Comparison of ENCODE assay signal across 10 mouse cellular contexts in genomic region chr11:121544755-121545397, GRCm38 (mm10). TPM values are rescaled to one million over a fixed set of nuclear protein-coding genes. Genes with fewer than 3 reads are reported as not detected.
A peak's percentile ranks its signal among the peaks of the same experiment; 100 is the strongest.
DNase-seq lines count a peak whose midpoint lies in the region; ATAC-seq lines count a peak whose summit lies in the region.
"Had no signal": no experiment of that assay in that cellular context is flagged by ENCODE, and none has a peak within 500 bp of the region (broad histone marks: within the 10 kb centered on the region; RNA-seq: fewer than 3 reads in every experiment).

No protein-coding gene starts in this region.

- no peaks in the 10 kb centered on the region for H3K9me3 ChIP-seq in forebrain, embryonic 13.5 days (replicated peaks)
- H3K9me3 ChIP-seq in forebrain, embryonic 15.5 days, result no peaks in the 10 kb centered on the region
- no peaks in the 10 kb centered on the region for H3K9me3 ChIP-seq in embryonic facial prominence, embryonic 15.5 days (replicated peaks)
- no peaks in the 10 kb centered on the region for H3K9me3 ChIP-seq in lung, embryonic 15.5 days
- H3K9me3 ChIP-seq: neural tube, embryonic 12.5 days had no signal

- no peak for ATAC-seq in forebrain, embryonic 13.5 days
- no peak for ATAC-seq in forebrain, embryonic 15.5 days (replicated peaks)
- ATAC-seq in embryonic facial prominence, embryonic 15.5 days (ENCODE audit: insufficient number of reproducible peaks, low FRiP score, low TSS enrichment, low read depth), result peak; percentile 73; the same call in 1 of the 2 replicates
- ATAC-seq in lung, embryonic 15.5 days (ENCODE audit: borderline replicate concordance, extremely low read depth, low FRiP score, low TSS enrichment), result no peak

- H3K4me1 ChIP-seq in forebrain, embryonic 13.5 days, result peaks cover 13% of the 10 kb centered on the region
- peaks cover 16% of the 10 kb centered on the region for H3K4me1 ChIP-seq in forebrain, embryonic 15.5 days
- H3K4me1 ChIP-seq in embryonic facial prominence, embryonic 15.5 days, result peaks cover 42% of the 10 kb centered on the region
- peaks cover 24% of the 10 kb centered on the region for H3K4me1 ChIP-seq in lung, embryonic 15.5 days

- WGBS in forebrain, embryonic 13.5 days, result 86% methylated on average over 7 of the region's 7 CpGs
- WGBS in forebrain, embryonic 15.5 days, result 79% methylated on average over 7 of the region's 7 CpGs
- WGBS in embryonic facial prominence, embryonic 15.5 days, result 44% methylated on average over 7 of the region's 7 CpGs
- WGBS in lung, embryonic 15.5 days, result 37% methylated on average over 7 of the region's 7 CpGs

- peaks cover 26% of the 10 kb centered on the region for H3K36me3 ChIP-seq in forebrain, embryonic 13.5 days (ENCODE audit: poor library complexity, severe bottlenecking)
- no peaks in the 10 kb centered on the region for H3K36me3 ChIP-seq in forebrain, embryonic 15.5 days
- H3K36me3 ChIP-seq in embryonic facial prominence, embryonic 15.5 days, result 0 out of 2 replicates have a peak, but pooled peaks cover 4% of the 10 kb centered on the region
- H3K36me3 ChIP-seq in lung, embryonic 15.5 days, result no peaks in the 10 kb centered on the region

- H3K4me3 ChIP-seq in forebrain, embryonic 13.5 days, result no peak overlapping the region
- H3K4me3 ChIP-seq in forebrain, embryonic 15.5 days, result no peak overlapping the region
- no peak overlapping the region for H3K4me3 ChIP-seq in embryonic facial prominence, embryonic 15.5 days (replicated peaks)
- H3K4me3 ChIP-seq in lung, embryonic 15.5 days, result no peak overlapping the region
- H3K4me3 ChIP-seq: neural tube, embryonic 12.5 days had no signal

- 0 out of 2 replicates have a peak overlapping the region, but pooled peaks have one; percentile 3 for H3K27ac ChIP-seq in forebrain, embryonic 13.5 days
- no peak overlapping the region for H3K27ac ChIP-seq in forebrain, embryonic 15.5 days (replicated peaks)
- H3K27ac ChIP-seq in embryonic facial prominence, embryonic 15.5 days (replicated peaks), result peak overlapping the region; percentile 84
- H3K27ac ChIP-seq in lung, embryonic 15.5 days, result peak overlapping the region; percentile 87
- H3K27ac ChIP-seq: neural tube, embryonic 12.5 days had no signal

- no peaks in the 10 kb centered on the region for H3K27me3 ChIP-seq in forebrain, embryonic 13.5 days
- no peaks in the 10 kb centered on the region for H3K27me3 ChIP-seq in forebrain, embryonic 15.5 days
- no peaks in the 10 kb centered on the region for H3K27me3 ChIP-seq in embryonic facial prominence, embryonic 15.5 days
- no peaks in the 10 kb centered on the region for H3K27me3 ChIP-seq in lung, embryonic 15.5 days
- H3K27me3 ChIP-seq: neural tube, embryonic 12.5 days had no signal

- H3K4me2 ChIP-seq in forebrain, embryonic 13.5 days, result no peak overlapping the region
- no peak overlapping the region for H3K4me2 ChIP-seq in forebrain, embryonic 15.5 days (replicated peaks)
- no peak overlapping the region for H3K4me2 ChIP-seq in embryonic facial prominence, embryonic 15.5 days (replicated peaks)
- H3K4me2 ChIP-seq in lung, embryonic 15.5 days, result no peak overlapping the region
- H3K4me2 ChIP-seq: neural tube, embryonic 12.5 days had no signal

- no peak overlapping the region for H3K9ac ChIP-seq in forebrain, embryonic 13.5 days
- H3K9ac ChIP-seq in forebrain, embryonic 15.5 days (replicated peaks), result no peak overlapping the region
- no peak overlapping the region for H3K9ac ChIP-seq in embryonic facial prominence, embryonic 15.5 days
- H3K9ac ChIP-seq in lung, embryonic 15.5 days, result no peak overlapping the region
- H3K9ac ChIP-seq: neural tube, embryonic 12.5 days had no signal

- DNase-seq in A20 (ENCODE audit: low read depth, low spot score), result peak; percentile 23
- DNase-seq in yolk sac, embryonic 10.5 days (ENCODE audit: low spot score), result no peak
- no peak for DNase-seq in ovary, postnatal 36 days (ENCODE audit: low spot score)
- no peak for DNase-seq in embryo, embryonic 10 days (ENCODE audit: low spot score)
- DNase-seq: heart, adult 18-20 months had no signal

RNA-seq across cellular contexts. Expression of gene Zfp750, which starts 25.7 kb away (rescaled TPM):
- 0.19 and 0.44 TPM in 2 replicates for polyA plus RNA-seq in forebrain, embryonic 13.5 days (2015; fragmentation: Nextera tagmentation; extraction: Ambion mirVana)
- polyA plus RNA-seq in forebrain, embryonic 15.5 days (2015; fragmentation: Nextera tagmentation; extraction: Ambion mirVana), result 0.41 and 0.45 TPM in 2 replicates
- 26.7 and 33.2 TPM in 2 replicates for polyA plus RNA-seq in embryonic facial prominence, embryonic 15.5 days (2015; fragmentation: Nextera tagmentation; extraction: Ambion mirVana)
- polyA plus RNA-seq in lung, embryonic 15.5 days (2015; fragmentation: Nextera tagmentation; extraction: Ambion mirVana), result 0.49 and 0.61 TPM in 2 replicates

Comparison
In these comparisons a context has a peak if more than half of its experiments do, and no peak if none do; other contexts are left out.
1. RNA of gene Zfp750, which starts 25.7 kb away (polyA plus RNA-seq): 26.7 to 33.2 TPM in embryonic facial prominence, embryonic 15.5 days; 0.49 to 0.61 TPM in lung, embryonic 15.5 days, 0.41 to 0.45 TPM in forebrain, embryonic 15.5 days and 0.19 to 0.44 TPM in forebrain, embryonic 13.5 days; every median in the first group is over 10 times any median in the second.